Comparison of ENCODE assay signal across 23 mouse cellular contexts in the genomic region with DNA sequence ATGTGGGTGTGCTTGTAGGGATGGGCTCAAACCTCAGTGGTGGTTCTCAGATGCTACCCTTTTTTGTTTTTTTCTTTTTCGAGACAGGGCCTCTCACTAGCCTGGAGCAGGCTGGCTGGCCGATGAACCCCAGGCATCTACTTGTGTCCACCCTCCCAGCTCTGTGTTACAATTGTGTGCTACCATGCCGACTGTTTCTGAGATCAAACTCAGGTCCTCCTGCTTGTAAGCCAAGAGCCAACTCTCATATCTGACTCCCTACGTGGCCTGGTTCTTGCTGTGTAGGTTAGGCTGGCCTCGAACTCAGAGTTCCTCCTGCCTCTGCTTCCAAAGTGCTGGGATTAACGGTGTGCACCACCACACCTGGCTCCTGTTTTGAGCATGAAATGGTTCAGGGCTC. TPM values are rescaled to one million over a fixed set of nuclear protein-coding genes. Genes with fewer than 3 reads are reported as not detected.
DNase-seq lines count a peak whose midpoint lies in the region; ATAC-seq lines count a peak whose summit lies in the region.
"Had no signal": no experiment of that assay in that cellular context is flagged by ENCODE, and none has a peak within 500 bp of the region (broad histone marks: within the 10 kb centered on the region; RNA-seq: fewer than 3 reads in every experiment).

No protein-coding gene starts in this region.

- no peak for ATAC-seq in heart, embryonic 12.5 days (ENCODE audit: insufficient number of reproducible peaks, low FRiP score)
- no peak for ATAC-seq in kidney, embryonic 15.5 days (replicated peaks; ENCODE audit: low FRiP score)
- ATAC-seq in midbrain, embryonic 11.5 days (ENCODE audit: low FRiP score), result no peak
- ATAC-seq in midbrain, embryonic 13.5 days, result no peak
- ATAC-seq: forebrain, embryonic 14.5 days had no signal

- H3K36me3 ChIP-seq in heart, embryonic 12.5 days, result no peaks in the 10 kb centered on the region
- no peaks in the 10 kb centered on the region for H3K36me3 ChIP-seq in kidney, embryonic 15.5 days
- H3K36me3 ChIP-seq in midbrain, embryonic 11.5 days (ENCODE audit: control insufficient read depth, insufficient read depth, low read length), result no peaks in the 10 kb centered on the region
- H3K36me3 ChIP-seq in midbrain, embryonic 13.5 days, result no peaks in the 10 kb centered on the region
- H3K36me3 ChIP-seq: embryonic facial prominence, embryonic 13.5 days; embryonic facial prominence, embryonic 15.5 days; forebrain, embryonic 10.5 days; forebrain, embryonic 12.5 days had no signal

- peaks cover 11% of the 10 kb centered on the region for H3K4me1 ChIP-seq in heart, embryonic 12.5 days (replicated peaks)
- H3K4me1 ChIP-seq in kidney, embryonic 15.5 days, result peaks cover 11% of the 10 kb centered on the region
- H3K4me1 ChIP-seq in midbrain, embryonic 11.5 days (ENCODE audit: control insufficient read depth, insufficient read depth, low read length), result no peaks in the 10 kb centered on the region
- H3K4me1 ChIP-seq in midbrain, embryonic 13.5 days (replicated peaks), result no peaks in the 10 kb centered on the region
- H3K4me1 ChIP-seq: embryonic facial prominence, embryonic 15.5 days; forebrain, embryonic 12.5 days had no signal

- H3K9ac ChIP-seq in heart, embryonic 12.5 days, result no peak overlapping the region
- no peak overlapping the region for H3K9ac ChIP-seq in kidney, embryonic 15.5 days
- H3K9ac ChIP-seq in midbrain, embryonic 11.5 days (ENCODE audit: low read length), result no peak overlapping the region
- H3K9ac ChIP-seq in midbrain, embryonic 13.5 days (replicated peaks), result no peak overlapping the region
- H3K9ac ChIP-seq: embryonic facial prominence, embryonic 13.5 days; embryonic facial prominence, embryonic 15.5 days; forebrain, embryonic 12.5 days had no signal

- H3K27ac ChIP-seq in heart, embryonic 12.5 days (ENCODE audit: poor library complexity, severe bottlenecking), result no peak overlapping the region
- H3K27ac ChIP-seq in kidney, embryonic 15.5 days, result no peak overlapping the region
- no peak overlapping the region for H3K27ac ChIP-seq in midbrain, embryonic 11.5 days (ENCODE audit: low read depth, low read length)
- H3K27ac ChIP-seq in midbrain, embryonic 13.5 days, result no peak overlapping the region
- H3K27ac ChIP-seq: embryonic facial prominence, embryonic 13.5 days; embryonic facial prominence, embryonic 15.5 days; forebrain, embryonic 10.5 days; forebrain, embryonic 12.5 days had no signal

- DNase-seq in heart, adult 11 months, result peak; percentile 85
- peak; percentile 1 to 26 for DNase-seq in kidney, postnatal 25 days
- peak; percentile 53 for DNase-seq in midbrain, embryonic 11.5 days (ENCODE audit: low spot score, missing footprints)
- DNase-seq: cerebellum, adult 11 months; cerebellum, adult 18-20 months; cerebellum, adult 8-10 months; cerebellum, adult 9-11 months; cerebellum, postnatal 14 days; cerebellum, postnatal 36 days; embryo, embryonic 11 days had no signal

- no peaks in the 10 kb centered on the region for H3K27me3 ChIP-seq in heart, embryonic 12.5 days (replicated peaks)
- H3K27me3 ChIP-seq in kidney, embryonic 15.5 days, result no peaks in the 10 kb centered on the region
- H3K27me3 ChIP-seq in midbrain, embryonic 11.5 days (ENCODE audit: control insufficient read depth, insufficient read depth, low read length), result no peaks in the 10 kb centered on the region
- H3K27me3 ChIP-seq in midbrain, embryonic 13.5 days, result no peaks in the 10 kb centered on the region
- H3K27me3 ChIP-seq: embryonic facial prominence, embryonic 13.5 days; embryonic facial prominence, embryonic 15.5 days; forebrain, embryonic 12.5 days had no signal

- no peak overlapping the region for H3K4me2 ChIP-seq in heart, embryonic 12.5 days
- no peak overlapping the region for H3K4me2 ChIP-seq in kidney, embryonic 15.5 days
- H3K4me2 ChIP-seq in midbrain, embryonic 11.5 days, result no peak overlapping the region
- no peak overlapping the region for H3K4me2 ChIP-seq in midbrain, embryonic 13.5 days (replicated peaks)
- H3K4me2 ChIP-seq: embryonic facial prominence, embryonic 13.5 days; embryonic facial prominence, embryonic 15.5 days; forebrain, embryonic 12.5 days had no signal

- 94% methylated on average over 6 of the region's 6 CpGs for WGBS in heart, embryonic 12.5 days
- WGBS in kidney, embryonic 15.5 days, result 87% methylated on average over 6 of the region's 6 CpGs
- WGBS in midbrain, embryonic 11.5 days, result 98% methylated on average over 6 of the region's 6 CpGs
- 93% methylated on average over 6 of the region's 6 CpGs for WGBS in midbrain, embryonic 13.5 days

- no peak overlapping the region for H3K4me3 ChIP-seq in heart, embryonic 12.5 days
- H3K4me3 ChIP-seq in kidney, embryonic 15.5 days (replicated peaks), result no peak overlapping the region
- H3K4me3 ChIP-seq in midbrain, embryonic 11.5 days (ENCODE audit: low read depth, low read length), result no peak overlapping the region
- no peak overlapping the region for H3K4me3 ChIP-seq in midbrain, embryonic 13.5 days (replicated peaks)
- H3K4me3 ChIP-seq: embryonic facial prominence, embryonic 13.5 days; embryonic facial prominence, embryonic 15.5 days; erythroblast, embryonic 14.5 days; forebrain, embryonic 10.5 days; forebrain, embryonic 12.5 days had no signal

- H3K9me3 ChIP-seq in heart, embryonic 12.5 days (replicated peaks), result no peaks in the 10 kb centered on the region
- no peaks in the 10 kb centered on the region for H3K9me3 ChIP-seq in kidney, embryonic 15.5 days (replicated peaks)
- no peaks in the 10 kb centered on the region for H3K9me3 ChIP-seq in midbrain, embryonic 11.5 days (ENCODE audit: control insufficient read depth, low read length)
- H3K9me3 ChIP-seq in midbrain, embryonic 13.5 days, result no peaks in the 10 kb centered on the region
- H3K9me3 ChIP-seq: embryonic facial prominence, embryonic 13.5 days; embryonic facial prominence, embryonic 15.5 days; forebrain, embryonic 10.5 days; forebrain, embryonic 12.5 days had no signal

RNA-seq across cellular contexts. Expression of a gene that starts 16.0 kb away (rescaled TPM):
- 0.08 TPM in 1 of 2 replicates, not detected in the other for polyA plus RNA-seq in heart, embryonic 12.5 days (2016; fragmentation: Nextera tagmentation; extraction: Ambion mirVana)
- 0.09 and 0.16 TPM in 2 replicates for polyA plus RNA-seq in kidney, embryonic 15.5 days (2015; fragmentation: Nextera tagmentation; extraction: Ambion mirVana)
- 0.12 TPM in 1 of 2 replicates, not detected in the other for polyA plus RNA-seq in midbrain, embryonic 11.5 days (2014; fragmentation: Nextera tagmentation; extraction: Ambion mirVana)
- polyA plus RNA-seq in midbrain, embryonic 13.5 days (2015; fragmentation: Nextera tagmentation; extraction: Ambion mirVana), result 0.14 and 0.17 TPM in 2 replicates
- polyA plus RNA-seq: brain, embryonic 14.5 days; embryonic facial prominence, embryonic 11.5 days; erythroblast, embryonic 14.5 days had no signal

RNA-seq across cellular contexts. Expression of a gene that starts 16.1 kb away (rescaled TPM):
- polyA plus RNA-seq in heart, embryonic 12.5 days (2016; fragmentation: Nextera tagmentation; extraction: Ambion mirVana), result 0.36 TPM in 1 of 2 replicates, not detected in the other
- 125 and 138 TPM in 2 replicates for polyA plus RNA-seq in kidney, embryonic 15.5 days (2015; fragmentation: Nextera tagmentation; extraction: Ambion mirVana)
- polyA plus RNA-seq in midbrain, embryonic 11.5 days (2014; fragmentation: Nextera tagmentation; extraction: Ambion mirVana), result 0.38 and 0.50 TPM in 2 replicates
- polyA plus RNA-seq in midbrain, embryonic 13.5 days (2015; fragmentation: Nextera tagmentation; extraction: Ambion mirVana), result 0.14 TPM in 1 of 2 replicates, not detected in the other
- polyA plus RNA-seq: adrenal gland, adult 2 months; C2C12; embryonic facial prominence, embryonic 11.5 days; embryonic facial prominence, embryonic 13.5 days; embryonic facial prominence, embryonic 15.5 days; erythroblast, embryonic 14.5 days; forebrain, embryonic 10.5 days; forebrain, embryonic 12.5 days; forebrain, embryonic 14.5 days had no signal

RNA-seq across cellular contexts. Expression of a gene that starts 59.3 kb away (rescaled TPM):
- 150 and 151 TPM in 2 replicates for polyA plus RNA-seq in heart, embryonic 12.5 days (2016; fragmentation: Nextera tagmentation; extraction: Ambion mirVana)
- 24.3 and 25.1 TPM in 2 replicates for polyA plus RNA-seq in kidney, embryonic 15.5 days (2015; fragmentation: Nextera tagmentation; extraction: Ambion mirVana)
- 3.1 and 3.8 TPM in 2 replicates for polyA plus RNA-seq in midbrain, embryonic 11.5 days (2014; fragmentation: Nextera tagmentation; extraction: Ambion mirVana)
- polyA plus RNA-seq in midbrain, embryonic 13.5 days (2015; fragmentation: Nextera tagmentation; extraction: Ambion mirVana), result 3.1 and 3.6 TPM in 2 replicates
- polyA plus RNA-seq: erythroblast, embryonic 14.5 days had no signal

RNA-seq across cellular contexts. Expression of a gene that starts 60.0 kb away (rescaled TPM):
- polyA plus RNA-seq in heart, embryonic 12.5 days (2016; fragmentation: Nextera tagmentation; extraction: Ambion mirVana), result 27.6 and 32.3 TPM in 2 replicates
- polyA plus RNA-seq in kidney, embryonic 15.5 days (2015; fragmentation: Nextera tagmentation; extraction: Ambion mirVana), result 44.0 and 44.2 TPM in 2 replicates
- 40.3 TPM in 2 replicates for polyA plus RNA-seq in midbrain, embryonic 11.5 days (2014; fragmentation: Nextera tagmentation; extraction: Ambion mirVana)
- polyA plus RNA-seq in midbrain, embryonic 13.5 days (2015; fragmentation: Nextera tagmentation; extraction: Ambion mirVana), result 34.8 and 37.0 TPM in 2 replicates

Comparison
In these comparisons a context has a peak if more than half of its experiments do, and no peak if none do; other contexts are left out.
1. DNase-seq: peak in every context shown above with its lines; median percentile 85 in heart, adult 11 months; 53 in midbrain, embryonic 11.5 days; 14 in kidney, postnatal 25 days.
2. RNA of a gene that starts 16.1 kb away (polyA plus RNA-seq): 125 to 138 TPM in kidney, embryonic 15.5 days; 0.38 to 0.50 TPM in midbrain, embryonic 11.5 days, 0.36 TPM in heart, embryonic 12.5 days and 0.14 TPM in midbrain, embryonic 13.5 days; every median in the first group is over 10 times any median in the second.